Mouse (Mus musculus) liver, embryonic 14.5 days (tissue): ENCODE measurements at regions not wholly inside any gene's neighbourhood (a gene's known extent, or its start where the extent isn't known, plus 50 kb on each side); places are given as distances from the start of the nearest gene placed in this dataset.

Experiments used
- CTCF ChIP-seq: IDR thresholded peaks from 2 replicates; pipeline ENCODE4 v1.5.1; 2016; ENCODE audit warnings: antibody characterized with exemption, low read depth, control low read depth
- EP300 ChIP-seq: IDR thresholded peaks from 2 replicates; pipeline ENCODE4 v1.6.1; 2016; ENCODE audit warnings: antibody characterized with exemption, low read depth

GRCm38 (mm10) chr11:31796245-31796644 lies 75.8 kb upstream of the Cpeb4 start:
- TF ChIP-seq EP300, result no peak
- peak; percentile 44; the same call in 1 of the 2 replicates for TF ChIP-seq CTCF
